In genomic region chr7:37484946-37485345, GRCm38 (mm10) we compare ENCODE assay signal across 26 mouse cellular contexts.
"Had no signal": no experiment of that assay in that cellular context is flagged by ENCODE, and none has a peak within 500 bp of the region (broad histone marks: within the 10 kb centered on the region; RNA-seq: fewer than 3 reads in every experiment).

No protein-coding gene starts in this region.

- H3K27me3 ChIP-seq: heart, embryonic 13.5 days; heart, embryonic 15.5 days; hindbrain, embryonic 13.5 days; hindbrain, embryonic 15.5 days; kidney, embryonic 15.5 days; limb, embryonic 15.5 days had no signal

- H3K9ac ChIP-seq: heart, embryonic 13.5 days; heart, embryonic 15.5 days; hindbrain, embryonic 13.5 days; hindbrain, embryonic 15.5 days; kidney, embryonic 15.5 days; limb, embryonic 13.5 days; limb, embryonic 15.5 days had no signal

- H3K9me3 ChIP-seq: heart, embryonic 13.5 days; heart, embryonic 15.5 days; hindbrain, embryonic 13.5 days; hindbrain, embryonic 15.5 days; kidney, embryonic 15.5 days; limb, embryonic 13.5 days; limb, embryonic 15.5 days had no signal

- H3K4me3 ChIP-seq: gastrocnemius, adult 2 months; heart, adult 2 months; heart, embryonic 13.5 days; heart, embryonic 15.5 days; hindbrain, embryonic 13.5 days; hindbrain, embryonic 15.5 days; kidney, embryonic 15.5 days; limb, embryonic 13.5 days; limb, embryonic 15.5 days had no signal

- DNase-seq: gastrocnemius, adult 2 months; gastrocnemius, postnatal 14 days; gastrocnemius, postnatal 36 days; heart, adult 11 months; heart, adult 2 months; heart, postnatal 14 days; heart, postnatal 36 days; kidney, adult 11 months; kidney, adult 2 months; kidney, adult 9 months; kidney, postnatal 14 days; kidney, postnatal 36 days; layer of hippocampus, adult 9-11 months; layer of hippocampus, postnatal 36 days; left cerebral cortex, postnatal 4 days had no signal

- H3K27ac ChIP-seq: gastrocnemius, adult 2 months; heart, adult 2 months; heart, embryonic 13.5 days; heart, embryonic 15.5 days; hindbrain, embryonic 13.5 days; hindbrain, embryonic 15.5 days; hindbrain, postnatal 0 days; kidney, embryonic 15.5 days; kidney, postnatal 0 days; limb, embryonic 13.5 days; limb, embryonic 15.5 days had no signal

- H3K36me3 ChIP-seq: heart, embryonic 13.5 days; heart, embryonic 15.5 days; kidney, embryonic 15.5 days; limb, embryonic 13.5 days; limb, embryonic 15.5 days had no signal

- ATAC-seq: hindbrain, postnatal 0 days; intestine, embryonic 16.5 days had no signal

- H3K4me1 ChIP-seq: heart, embryonic 13.5 days; heart, embryonic 15.5 days; kidney, embryonic 15.5 days; limb, embryonic 13.5 days; limb, embryonic 15.5 days had no signal

- H3K4me2 ChIP-seq: heart, embryonic 11.5 days; heart, embryonic 13.5 days; heart, embryonic 15.5 days; hindbrain, embryonic 13.5 days; hindbrain, embryonic 15.5 days; kidney, embryonic 15.5 days; limb, embryonic 13.5 days; limb, embryonic 15.5 days had no signal
